Mouse (Mus musculus) heart, embryonic 11.5 days (tissue): ENCODE results near the gene Zmiz2. TPM values are rescaled to one million over a fixed set of nuclear protein-coding genes. Genes with fewer than 3 reads are reported as not detected.
A peak's percentile ranks its signal among the peaks of the same experiment; 100 is the strongest.
"Not testable (repeated sequence)": the region's sequence is repeated elsewhere in the genome, so short reads cannot be mapped to it uniquely, and the experiment has no call there.

Source experiments
- ATAC-seq: fragments of 200-750 bp; cut with Nextera tagmentation; replicated peaks from 2 replicates; pipeline ENCODE4 v1.8.0; 2017; ENCODE audit warnings: moderate library complexity; ENCODE audit not compliant: insufficient number of reproducible peaks, low FRiP score, low TSS enrichment
- H3K27ac ChIP-seq: fragments of 300-500 bp; sonication (generic); 2 replicates; pipeline ENCODE4 v1.5.1; 2014; ENCODE audit warnings: mild to moderate bottlenecking, low read depth, low read length
- H3K27me3 ChIP-seq: fragments of 300-500 bp; sonication (generic); 2 replicates; pipeline ENCODE4 v1.6.1; 2014; ENCODE audit warnings: mild to moderate bottlenecking, low read length, mixed read lengths; ENCODE audit not compliant: control insufficient read depth, insufficient read depth
- H3K36me3 ChIP-seq: fragments of 300-500 bp; sonication (generic); 2 replicates; pipeline ENCODE4 v1.6.1; 2014; ENCODE audit warnings: mild to moderate bottlenecking, low read length, moderate library complexity, mixed read lengths; ENCODE audit not compliant: control insufficient read depth, insufficient read depth
- H3K4me1 ChIP-seq: fragments of 300-500 bp; sonication (generic); 2 replicates; pipeline ENCODE4 v1.6.1; 2014; ENCODE audit warnings: low read length; ENCODE audit not compliant: control insufficient read depth, insufficient read depth
- H3K4me2 ChIP-seq: fragments of 300-500 bp; sonication (generic); 2 replicates; pipeline ENCODE4 v1.6.1; 2014; ENCODE audit warnings: mild to moderate bottlenecking, moderate library complexity
- H3K4me3 ChIP-seq: fragments of 300-500 bp; sonication (generic); 2 replicates; pipeline ENCODE4 v1.5.1; 2014; ENCODE audit warnings: low read depth, low read length
- H3K9ac ChIP-seq: fragments of 300-500 bp; sonication (generic); 2 replicates; pipeline ENCODE4 v1.6.1; 2014; ENCODE audit warnings: mild to moderate bottlenecking, low read depth, low read length, moderate library complexity
- H3K9me3 ChIP-seq: fragments of 300-500 bp; sonication (generic); replicated peaks from 2 replicates; pipeline ENCODE4 v1.6.1; 2016; ENCODE audit warnings: low read length; ENCODE audit not compliant: control insufficient read depth
- WGBS: fragments of 180-500 bp; shearing (Covaris S2); extraction: QIAGEN DNeasy Blood & Tissue Kit; methylation state at CpG from one replicate; pipeline ENCODE4 v1.1.7; 2014; ENCODE audit not compliant: insufficient replicate concordance; 5-methylcytosine and 5-hydroxymethylcytosine counted together
- polyA plus RNA-seq: library from polyadenylated mRNA; unstranded; fragments of >200 nt; fragmentation: Nextera tagmentation; extraction: Ambion mirVana; gene quantifications from 2 replicates; pipeline ENCODE4 v1.2.1, GENCODE M21; 2014

Gene Zmiz2
- polyA plus RNA-seq, 1 experiment from 2014 or later, result 7.9 TPM

DNA sequence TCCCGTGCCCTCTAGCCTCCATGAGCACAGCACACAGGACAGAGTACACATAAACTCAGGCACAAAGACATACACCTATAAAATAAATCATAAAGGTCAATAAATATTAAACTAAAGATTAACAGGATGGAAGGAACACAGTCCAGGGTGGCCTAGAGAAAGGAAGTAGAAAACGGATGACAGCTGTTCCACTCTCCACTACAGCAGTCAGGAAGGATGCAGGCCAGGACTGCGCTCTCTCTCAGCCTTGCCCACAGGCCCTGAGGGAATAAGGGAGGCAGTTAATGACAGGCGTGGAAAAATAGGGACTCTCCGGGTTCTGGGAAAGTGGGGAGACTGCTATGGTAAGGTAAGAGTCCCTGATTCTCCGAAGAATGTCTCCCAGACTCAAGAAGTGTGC, 22.4 kb upstream of the Zmiz2 start:
- Histone ChIP-seq H3K27me3 (no peaks in the 10 kb centered on the region), H3K4me3 (no peak overlapping the region), H3K4me1 (no peaks in the 10 kb centered on the region), H3K36me3 (no peaks in the 10 kb centered on the region), H3K4me2 (no peak overlapping the region), H3K9ac (no peak overlapping the region), H3K9me3 (no peaks in the 10 kb centered on the region), H3K27ac (no peak overlapping the region)
- ATAC-seq, result no peak
- WGBS, result 77% methylated on average over 6 of the region's 6 CpGs

DNA sequence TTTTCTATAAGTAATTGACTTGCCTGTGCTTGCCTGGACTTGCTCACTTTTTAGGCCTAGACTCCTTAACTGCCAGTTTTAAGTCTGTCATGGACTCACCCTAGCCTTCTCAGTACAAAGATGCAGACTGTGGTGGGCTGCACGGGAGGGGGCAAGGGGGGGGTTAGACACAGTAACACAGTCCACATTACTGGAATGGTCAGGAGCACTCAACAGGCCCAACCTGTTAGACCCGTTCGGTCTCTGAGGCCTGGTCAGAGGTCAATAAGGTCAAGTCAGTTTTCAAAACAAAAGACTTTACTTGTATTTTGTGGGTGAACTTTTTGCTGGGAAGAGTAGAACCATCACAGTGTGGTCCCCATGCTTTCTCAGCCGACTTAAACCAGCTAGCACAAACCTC, 21.7 kb upstream of the Zmiz2 start:
- 76% methylated on average over 4 of the region's 4 CpGs for WGBS
- H3K4me3 ChIP-seq, result no peak overlapping the region
- ATAC-seq, result no peak
- H3K27ac ChIP-seq, result no peak overlapping the region
- no peaks in the 10 kb centered on the region for H3K4me1 ChIP-seq
- no peak overlapping the region for H3K4me2 ChIP-seq
- no peaks in the 10 kb centered on the region for H3K36me3 ChIP-seq
- H3K9ac ChIP-seq, result no peak overlapping the region
- H3K27me3 ChIP-seq, result no peaks in the 10 kb centered on the region
- H3K9me3 ChIP-seq, result no peaks in the 10 kb centered on the region

DNA sequence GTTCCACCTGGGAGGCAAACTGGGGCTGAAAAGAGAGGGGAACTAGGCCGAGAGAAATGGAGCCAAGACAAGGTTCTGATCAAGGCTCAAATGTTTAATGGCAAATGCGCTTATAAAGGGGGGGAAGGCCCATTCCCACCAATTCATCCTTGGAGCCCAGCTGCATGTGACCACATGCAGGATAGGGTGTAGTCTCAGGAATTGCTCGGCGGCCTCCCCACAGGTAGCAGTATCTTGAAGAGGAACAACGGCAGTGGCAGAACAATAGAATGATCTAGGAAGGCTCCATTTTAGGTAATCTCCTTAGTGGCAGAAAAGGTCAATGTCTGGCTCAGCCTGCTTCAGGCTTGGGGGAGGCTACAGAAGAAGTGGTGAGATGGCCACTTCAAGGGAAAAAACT, 20.9 kb upstream of the Zmiz2 start:
- ATAC-seq, H3K9ac ChIP-seq, H3K9me3 ChIP-seq, H3K36me3 ChIP-seq, H3K27ac ChIP-seq, H3K4me3 ChIP-seq, H3K27me3 ChIP-seq, H3K4me1 ChIP-seq, H3K4me2 ChIP-seq: not testable (repeated sequence)
- WGBS, result 77% methylated on average over 5 of the region's 5 CpGs

DNA sequence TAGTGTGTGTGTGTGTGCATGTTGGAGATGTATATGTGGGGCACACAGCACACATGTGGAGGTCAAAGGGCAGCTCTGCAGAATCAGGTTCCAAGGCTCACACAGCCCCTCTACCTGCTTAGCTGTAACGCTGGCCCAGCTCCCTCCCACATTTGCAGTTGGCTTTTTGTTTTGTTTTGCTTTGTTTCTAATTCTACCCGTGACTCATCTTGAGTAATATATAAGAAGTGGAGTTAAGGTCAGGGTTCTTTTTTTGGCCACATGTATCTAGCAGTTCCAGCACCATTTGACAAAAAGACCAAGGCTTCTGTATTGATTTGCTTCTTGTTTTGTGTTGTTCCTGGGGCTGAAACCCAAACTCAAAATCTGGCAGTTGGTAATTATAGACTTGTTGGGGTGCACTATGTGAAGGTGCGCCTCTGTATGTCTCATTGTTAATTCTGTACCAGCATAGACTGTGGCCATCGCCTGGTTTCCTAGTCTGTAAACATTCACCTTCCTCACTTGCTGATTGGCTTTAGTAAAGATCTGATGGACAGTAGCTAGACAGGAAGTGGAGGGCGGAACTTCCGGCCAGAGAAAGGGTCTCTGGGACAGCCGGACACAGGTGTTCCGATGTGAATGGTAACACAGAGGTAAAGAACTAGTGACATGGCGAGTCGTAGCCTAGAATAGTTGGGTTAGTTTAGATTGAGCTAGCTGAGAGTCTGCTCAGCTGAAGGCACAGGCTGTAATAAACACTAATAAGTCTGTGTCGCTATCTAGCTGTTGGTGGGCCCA, 17.3 kb upstream of the Zmiz2 start:
- ATAC-seq, result no peak
- Histone ChIP-seq H3K4me3 (no peak overlapping the region), H3K36me3 (no peaks in the 10 kb centered on the region), H3K9ac (no peak overlapping the region), H3K4me2 (no peak overlapping the region), H3K27ac (no peak overlapping the region), H3K9me3 (no peaks in the 10 kb centered on the region), H3K27me3 (no peaks in the 10 kb centered on the region), H3K4me1 (no peaks in the 10 kb centered on the region)
- 83% methylated on average over 11 of the region's 11 CpGs for WGBS

DNA sequence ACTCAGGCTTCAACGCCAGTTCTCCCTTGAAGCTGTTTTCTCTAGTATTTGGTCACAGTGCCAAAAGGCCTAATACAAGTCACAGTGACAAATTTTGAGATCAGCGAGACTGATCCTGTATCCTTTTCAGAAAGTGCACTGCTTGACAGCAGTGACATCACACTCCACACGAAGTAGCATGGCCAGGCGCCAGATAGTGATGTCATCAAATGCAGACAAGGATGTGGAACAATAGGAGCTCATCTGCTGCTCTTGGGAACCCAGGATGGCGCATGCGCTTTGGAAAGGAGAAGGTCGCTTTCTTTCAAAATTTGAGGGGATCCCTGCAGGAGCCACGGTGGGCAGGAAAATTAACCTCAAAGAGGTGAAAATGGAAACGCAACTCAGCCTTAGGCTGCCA, 16.1 kb upstream of the Zmiz2 start:
- 87% methylated on average over 9 of the region's 9 CpGs for WGBS
- H3K9me3 ChIP-seq, result no peaks in the 10 kb centered on the region
- no peaks in the 10 kb centered on the region for H3K36me3 ChIP-seq
- no peak for ATAC-seq
- no peaks in the 10 kb centered on the region for H3K27me3 ChIP-seq
- H3K4me2 ChIP-seq, result no peak overlapping the region
- H3K4me1 ChIP-seq, result no peaks in the 10 kb centered on the region
- H3K27ac ChIP-seq, result no peak overlapping the region
- no peak overlapping the region for H3K4me3 ChIP-seq
- H3K9ac ChIP-seq, result no peak overlapping the region

DNA sequence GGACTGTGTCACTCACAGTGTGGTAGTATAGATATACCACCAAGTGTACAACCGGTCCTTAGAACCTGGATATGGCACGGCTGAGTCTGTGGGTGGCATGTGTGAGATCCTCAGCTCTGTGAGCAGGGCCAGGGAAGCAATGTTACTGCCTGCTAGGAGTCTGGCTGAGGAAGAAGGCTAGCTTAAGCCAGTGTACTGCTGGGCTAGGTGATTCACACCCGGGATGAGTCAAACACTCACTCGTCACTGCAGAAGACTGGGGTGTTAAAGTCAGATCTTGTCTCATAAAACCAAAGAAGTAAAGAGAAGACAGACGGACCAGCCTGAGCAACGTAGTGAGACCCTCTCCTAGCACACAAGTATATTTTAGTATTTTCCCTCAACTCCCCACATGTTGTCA, 8.0 kb upstream of the Zmiz2 start:
- H3K27ac ChIP-seq, result no peak overlapping the region
- H3K27me3 ChIP-seq, result no peaks in the 10 kb centered on the region
- no peak overlapping the region for H3K9ac ChIP-seq
- H3K36me3 ChIP-seq, result no peaks in the 10 kb centered on the region
- H3K9me3 ChIP-seq, result no peaks in the 10 kb centered on the region
- no peak overlapping the region for H3K4me3 ChIP-seq
- no peaks in the 10 kb centered on the region for H3K4me1 ChIP-seq
- no peak for ATAC-seq
- no peak overlapping the region for H3K4me2 ChIP-seq
- 76% methylated on average over 6 of the region's 6 CpGs for WGBS

DNA sequence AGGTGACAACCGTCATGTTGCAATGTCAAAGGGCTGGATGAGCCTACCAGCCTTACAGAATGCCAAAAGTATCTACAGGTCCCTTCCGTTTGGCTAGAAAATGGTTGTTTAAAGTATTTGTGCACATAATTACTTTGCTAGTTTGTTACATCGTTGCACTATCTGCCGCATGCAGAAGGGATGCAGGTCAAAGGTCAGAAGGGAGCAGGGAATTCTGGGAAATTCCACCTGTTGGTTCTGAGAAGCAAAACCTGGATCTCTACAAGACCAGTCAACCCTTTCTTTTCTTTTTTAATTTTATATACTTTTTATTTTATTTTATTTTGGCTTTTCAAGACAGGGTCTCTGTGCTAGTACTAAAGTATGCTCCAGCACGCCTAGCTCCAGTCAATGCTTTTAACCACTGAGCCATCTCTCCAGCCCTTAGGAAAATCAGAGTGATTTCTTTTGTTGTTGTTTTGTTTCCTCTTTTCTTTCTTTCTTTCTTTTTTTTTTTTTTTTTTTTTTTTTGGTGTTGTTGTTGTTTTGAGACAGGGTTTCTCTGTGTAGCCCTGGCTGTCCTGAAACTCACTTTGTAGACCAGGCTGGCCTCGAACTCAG, 648 bp upstream of the Zmiz2 start:
- no peak for ATAC-seq
- H3K4me1 ChIP-seq, result peaks cover 7% of the 10 kb centered on the region; the same call in 1 of the 2 replicates
- peak overlapping the region; percentile 67 for H3K4me3 ChIP-seq
- 90% methylated on average over 6 of the region's 6 CpGs for WGBS
- peak overlapping the region; percentile 89; the same call in 1 of the 2 replicates for H3K9ac ChIP-seq
- no peaks in the 10 kb centered on the region for H3K27me3 ChIP-seq
- peak overlapping the region; percentile 93 for H3K27ac ChIP-seq
- no peaks in the 10 kb centered on the region for H3K9me3 ChIP-seq
- no peaks in the 10 kb centered on the region for H3K36me3 ChIP-seq
- H3K4me2 ChIP-seq, result peak overlapping the region; percentile 69

DNA sequence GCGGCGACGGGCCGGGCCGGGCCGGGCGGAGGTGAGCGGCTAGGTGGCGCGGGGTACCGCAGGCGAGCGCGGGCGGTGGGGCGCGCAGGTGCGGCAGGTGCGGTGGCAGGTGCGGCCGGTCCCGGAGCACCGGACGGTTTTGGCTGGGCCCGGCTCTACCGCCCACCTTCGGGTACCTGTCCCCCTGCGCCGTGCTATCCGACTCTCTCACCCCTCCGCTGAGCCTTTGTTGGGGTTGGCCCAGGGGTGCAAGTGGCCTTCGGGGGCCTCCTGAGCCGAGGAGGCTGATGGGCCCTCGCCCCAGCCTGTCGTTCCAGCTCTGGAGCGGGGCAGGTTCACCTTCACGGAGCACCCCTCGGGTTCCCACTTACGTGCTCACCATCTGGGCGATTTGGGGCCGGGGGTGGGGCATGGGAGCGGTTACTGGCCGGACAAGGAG, 628 bp downstream of the Zmiz2 start:
- WGBS, result 2% methylated on average over 29 of the region's 43 CpGs
- peak; percentile 33 for ATAC-seq
- H3K27ac ChIP-seq, result peak overlapping the region; percentile 93; the same call in 1 of the 2 replicates
- peak overlapping the region; percentile 67 for H3K4me3 ChIP-seq
- peaks cover 5% of the 10 kb centered on the region; the same call in 1 of the 2 replicates for H3K36me3 ChIP-seq
- no peaks in the 10 kb centered on the region for H3K27me3 ChIP-seq
- H3K9me3 ChIP-seq, result no peaks in the 10 kb centered on the region
- H3K4me2 ChIP-seq, result peak overlapping the region; percentile 69
- H3K4me1 ChIP-seq, result peaks cover 7% of the 10 kb centered on the region; the same call in 1 of the 2 replicates
- peak overlapping the region; percentile 89 for H3K9ac ChIP-seq
